Mouse (Mus musculus) heart, embryonic 10.5 days (tissue): ENCODE measurements around the gene Slc38a2. TPM values are rescaled to one million over a fixed set of nuclear protein-coding genes. Genes with fewer than 3 reads are reported as not detected.
A peak's percentile ranks its signal among the peaks of the same experiment; 100 is the strongest.

Source experiments
- DNase-seq: peaks from one replicate; pipeline ENCODE4 v3.0.0-alpha.2; 2017; ENCODE audit warnings: low spot score
- H3K27ac ChIP-seq: fragments of 300-500 bp; sonication (generic); 2 replicates; pipeline ENCODE4 v1.5.1; 2016; ENCODE audit warnings: mild to moderate bottlenecking
- H3K27me3 ChIP-seq: fragments of 300-500 bp; sonication (generic); 2 replicates; pipeline ENCODE4 v1.6.1; 2016; ENCODE audit warnings: mild to moderate bottlenecking; ENCODE audit not compliant: poor library complexity, insufficient read depth, severe bottlenecking
- H3K36me3 ChIP-seq: fragments of 300-500 bp; sonication (generic); 2 replicates; pipeline ENCODE4 v1.6.1; 2016; ENCODE audit warnings: mild to moderate bottlenecking, moderate library complexity
- H3K4me1 ChIP-seq: fragments of 300-500 bp; sonication (generic); 2 replicates; pipeline ENCODE4 v1.6.1; 2016; ENCODE audit warnings: mild to moderate bottlenecking
- H3K4me3 ChIP-seq: fragments of 300-500 bp; sonication (generic); 2 replicates; pipeline ENCODE4 v1.5.1; 2016; ENCODE audit warnings: mild to moderate bottlenecking, moderate library complexity
- H3K9me3 ChIP-seq: fragments of 300-500 bp; sonication (generic); 2 replicates; pipeline ENCODE4 v1.6.1; 2016; ENCODE audit warnings: mild to moderate bottlenecking, moderate library complexity
- WGBS: fragments of 180-500 bp; shearing (Covaris S2); methylation state at CpG from one replicate; pipeline ENCODE4 v1.1.7; 2016; 5-methylcytosine and 5-hydroxymethylcytosine counted together
- polyA plus RNA-seq: library from polyadenylated mRNA; unstranded; fragments of >200 nt; fragmentation: Nextera tagmentation; extraction: Ambion mirVana; gene quantifications from 2 replicates; pipeline ENCODE4 v1.2.1, GENCODE M21; 2016

Slc38a2 gene
- polyA plus RNA-seq, 1 experiment from 2014 or later = 113 TPM

DNA sequence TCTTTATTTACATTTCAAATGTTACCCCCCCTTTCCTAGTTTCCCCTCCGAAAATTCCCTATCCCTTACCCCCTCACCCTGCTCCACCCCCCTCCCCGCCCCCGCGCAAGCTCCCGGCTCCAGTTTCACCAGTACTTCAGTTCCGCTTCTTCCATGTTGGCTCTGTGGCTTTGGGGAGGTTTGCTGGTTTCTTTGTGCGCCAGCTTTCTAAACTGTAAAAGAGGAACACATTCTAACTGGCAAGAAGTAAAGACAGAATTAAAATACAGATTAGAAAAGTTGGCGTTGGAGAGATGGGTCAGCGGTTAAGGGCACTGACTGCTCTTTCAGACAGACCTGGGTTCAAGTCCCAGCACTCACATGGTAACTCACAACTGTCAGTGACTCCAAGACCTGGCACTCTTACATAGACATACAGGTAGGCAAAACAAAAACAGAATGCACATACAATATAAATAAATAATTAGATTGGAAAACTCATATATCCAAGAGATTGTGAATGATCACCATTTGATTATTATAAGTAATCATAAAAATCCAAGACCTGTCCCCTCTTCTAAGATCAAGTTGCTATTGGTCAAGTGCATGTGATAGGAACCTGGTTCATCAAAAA lies 15.7 kb upstream of the Slc38a2 start:
- Histone ChIP-seq H3K27ac (no peak overlapping the region), H3K36me3 (no peaks in the 10 kb centered on the region), H3K27me3 (no peaks in the 10 kb centered on the region), H3K4me3 (no peak overlapping the region), H3K4me1 (peaks cover 9% of the 10 kb centered on the region; the same call in 1 of the 2 replicates), H3K9me3 (no peaks in the 10 kb centered on the region)
- no peak for DNase-seq
- 92% methylated on average over 9 of the region's 9 CpGs for WGBS

DNA sequence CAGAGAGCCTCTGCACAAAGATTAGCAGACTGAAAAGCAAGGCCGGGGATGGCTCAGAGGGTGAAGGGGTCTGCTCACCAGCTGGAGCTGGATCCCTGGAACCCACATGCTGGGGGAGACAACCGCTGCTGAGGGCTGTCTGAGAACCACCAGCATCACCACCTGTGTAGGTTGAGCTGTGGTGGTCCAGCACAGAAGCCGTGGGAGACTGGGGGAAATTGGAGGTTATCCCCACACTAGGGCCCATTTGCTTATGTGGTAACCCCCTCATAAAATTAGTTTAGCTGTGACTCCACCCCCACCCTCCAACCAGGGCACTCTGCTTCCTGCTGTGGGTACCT lies 15.1 kb upstream of the Slc38a2 start:
- Histone ChIP-seq H3K27me3 (no peaks in the 10 kb centered on the region), H3K27ac (no peak overlapping the region), H3K4me3 (no peak overlapping the region), H3K36me3 (no peaks in the 10 kb centered on the region), H3K4me1 (peaks cover 13% of the 10 kb centered on the region; the same call in 1 of the 2 replicates), H3K9me3 (no peaks in the 10 kb centered on the region)
- WGBS = 86% methylated on average over 3 of the region's 3 CpGs
- DNase-seq = no peak

DNA sequence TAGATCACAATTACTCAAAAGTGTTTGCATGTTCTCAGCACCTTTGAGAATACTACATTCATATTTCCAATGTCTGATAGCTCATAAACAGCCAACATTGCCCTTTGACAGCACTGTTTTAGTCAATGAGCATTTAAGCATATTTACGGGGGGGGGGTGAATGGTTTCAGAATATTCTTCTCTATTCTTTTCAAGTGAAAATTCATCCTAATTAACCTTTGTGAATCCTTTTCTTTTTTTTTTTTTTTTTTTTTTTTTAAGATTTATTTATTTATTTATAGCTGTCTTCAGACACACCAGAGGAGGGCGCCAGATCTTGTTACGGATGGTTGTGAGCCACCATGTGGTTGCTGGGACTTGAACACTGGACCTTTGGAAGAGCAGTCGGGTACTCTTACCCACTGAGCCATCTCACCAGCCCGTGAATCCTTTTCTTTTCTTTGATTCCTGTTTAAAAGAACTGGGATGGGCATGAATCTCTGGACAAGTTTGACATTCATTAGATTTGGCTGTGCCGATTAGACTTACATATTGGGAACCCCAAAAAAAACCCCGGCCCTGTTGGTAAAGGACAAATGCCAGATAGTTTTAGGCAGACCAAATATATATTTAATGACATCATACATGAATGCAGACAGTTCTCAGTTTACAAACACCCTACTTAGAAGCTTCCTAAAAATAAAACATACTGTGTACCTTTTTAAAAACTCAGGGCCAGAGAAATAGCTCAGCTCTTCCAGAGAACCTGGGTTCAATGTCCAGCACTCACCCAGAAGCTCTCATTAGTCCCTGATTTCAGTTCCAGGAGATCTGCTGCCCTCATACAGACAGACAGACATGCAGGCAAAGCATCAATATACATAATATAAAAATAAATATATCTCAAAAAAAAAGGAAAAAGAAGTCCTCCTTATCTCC lies 14.5 kb upstream of the Slc38a2 start:
- H3K27ac ChIP-seq = no peak overlapping the region
- H3K4me1 ChIP-seq = peaks cover 19% of the 10 kb centered on the region; the same call in 1 of the 2 replicates
- 88% methylated on average over 7 of the region's 7 CpGs for WGBS
- DNase-seq = no peak
- H3K36me3 ChIP-seq = no peaks in the 10 kb centered on the region
- H3K27me3 ChIP-seq = no peaks in the 10 kb centered on the region
- no peaks in the 10 kb centered on the region for H3K9me3 ChIP-seq
- no peak overlapping the region for H3K4me3 ChIP-seq

GRCm38 (mm10) chr15:96712338-96712737 lies 12.8 kb upstream of the Slc38a2 start:
- peaks cover 22% of the 10 kb centered on the region; the same call in 1 of the 2 replicates for H3K4me1 ChIP-seq
- H3K36me3 ChIP-seq = no peaks in the 10 kb centered on the region
- 94% methylated on average over 5 of the region's 5 CpGs for WGBS
- H3K27me3 ChIP-seq = no peaks in the 10 kb centered on the region
- H3K4me3 ChIP-seq = no peak overlapping the region
- DNase-seq = no peak
- H3K27ac ChIP-seq = no peak overlapping the region
- H3K9me3 ChIP-seq = no peaks in the 10 kb centered on the region

DNA sequence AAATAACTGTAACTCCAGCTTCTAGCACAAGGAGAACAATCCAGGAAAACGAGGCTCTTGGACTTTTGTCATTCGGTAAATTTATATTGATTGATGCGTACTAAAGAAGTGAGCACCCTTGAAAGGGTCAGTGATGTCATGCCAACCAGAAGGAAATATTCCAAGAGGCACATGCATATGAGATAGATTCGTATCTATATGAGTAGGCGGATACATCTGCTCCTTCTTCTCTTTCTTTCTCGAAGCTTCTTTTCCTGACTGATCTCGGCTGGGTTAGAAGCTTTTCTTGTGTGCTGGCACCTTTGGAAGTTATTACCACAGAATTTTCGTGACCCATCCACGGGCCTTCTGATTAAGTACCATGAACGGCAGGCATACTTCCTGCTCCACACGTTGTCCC lies 12.1 kb upstream of the Slc38a2 start:
- Histone ChIP-seq H3K27ac (no peak overlapping the region), H3K27me3 (no peaks in the 10 kb centered on the region), H3K4me3 (no peak overlapping the region), H3K36me3 (no peaks in the 10 kb centered on the region), H3K4me1 (peaks cover 22% of the 10 kb centered on the region; the same call in 1 of the 2 replicates), H3K9me3 (no peaks in the 10 kb centered on the region)
- whole genome bisulfite sequencing = 86% methylated on average over 11 of the region's 11 CpGs
- no peak for DNase-seq

GRCm38 (mm10) chr15:96710352-96711114 lies 11.0 kb upstream of the Slc38a2 start:
- Histone ChIP-seq H3K27me3 (no peaks in the 10 kb centered on the region), H3K9me3 (no peaks in the 10 kb centered on the region), H3K4me1 (peaks cover 22% of the 10 kb centered on the region; the same call in 1 of the 2 replicates), H3K4me3 (peak overlapping the region; percentile 69), H3K27ac (peak overlapping the region; percentile 99), H3K36me3 (no peaks in the 10 kb centered on the region)
- 41% methylated on average over 15 of the region's 15 CpGs for WGBS
- no peak for DNase-seq

DNA sequence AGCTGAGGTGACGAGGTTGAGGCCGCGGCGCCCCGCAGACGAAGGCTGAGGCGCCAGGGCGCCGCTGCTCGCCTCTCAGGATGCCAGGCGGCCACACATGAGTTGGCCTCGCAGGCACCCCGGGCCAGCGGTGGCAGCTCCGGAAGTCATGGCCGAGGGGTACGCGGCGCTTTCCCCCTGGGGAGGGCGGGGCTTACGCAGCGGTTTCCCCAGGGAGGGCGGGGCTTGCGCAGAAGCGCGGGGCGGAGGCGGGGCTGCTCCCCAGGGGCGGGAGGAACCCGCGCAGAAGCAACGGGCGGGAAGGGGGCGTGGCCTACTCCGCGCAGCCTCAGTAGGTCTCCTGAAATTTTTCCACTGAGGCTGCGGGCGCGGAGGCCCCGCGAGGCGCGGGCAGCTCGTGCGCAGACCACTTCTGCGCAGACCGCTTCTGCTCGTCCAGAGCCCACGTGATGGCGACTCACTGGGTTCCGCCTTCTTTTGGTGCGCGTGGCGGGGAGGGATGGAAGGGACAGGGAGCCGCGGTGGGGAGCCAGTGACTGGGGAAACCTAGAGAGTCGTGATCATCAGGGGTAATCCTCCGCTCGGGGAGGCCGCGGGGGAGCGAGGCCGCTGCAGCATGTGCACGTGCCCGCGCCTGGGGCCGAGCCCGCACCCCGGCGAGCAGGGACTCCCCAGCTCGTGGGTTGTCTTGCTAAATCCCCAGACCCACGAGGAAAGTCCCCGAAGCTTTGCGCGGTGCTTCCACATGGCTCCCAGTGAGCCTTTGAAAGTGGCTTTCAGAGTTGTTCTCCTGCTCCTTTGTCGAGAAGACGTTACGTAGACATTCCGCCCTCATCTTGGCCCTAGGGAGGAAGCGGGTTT lies 10.2 kb upstream of the Slc38a2 start:
- H3K27me3 ChIP-seq = no peaks in the 10 kb centered on the region
- H3K4me1 ChIP-seq = peaks cover 22% of the 10 kb centered on the region; the same call in 1 of the 2 replicates
- WGBS = under 1% methylated on average over 80 of the region's 80 CpGs
- DNase-seq = peak; percentile 98
- no peaks in the 10 kb centered on the region for H3K9me3 ChIP-seq
- H3K4me3 ChIP-seq = peak overlapping the region; percentile 69
- peak overlapping the region; percentile 99 for H3K27ac ChIP-seq
- H3K36me3 ChIP-seq = no peaks in the 10 kb centered on the region

DNA sequence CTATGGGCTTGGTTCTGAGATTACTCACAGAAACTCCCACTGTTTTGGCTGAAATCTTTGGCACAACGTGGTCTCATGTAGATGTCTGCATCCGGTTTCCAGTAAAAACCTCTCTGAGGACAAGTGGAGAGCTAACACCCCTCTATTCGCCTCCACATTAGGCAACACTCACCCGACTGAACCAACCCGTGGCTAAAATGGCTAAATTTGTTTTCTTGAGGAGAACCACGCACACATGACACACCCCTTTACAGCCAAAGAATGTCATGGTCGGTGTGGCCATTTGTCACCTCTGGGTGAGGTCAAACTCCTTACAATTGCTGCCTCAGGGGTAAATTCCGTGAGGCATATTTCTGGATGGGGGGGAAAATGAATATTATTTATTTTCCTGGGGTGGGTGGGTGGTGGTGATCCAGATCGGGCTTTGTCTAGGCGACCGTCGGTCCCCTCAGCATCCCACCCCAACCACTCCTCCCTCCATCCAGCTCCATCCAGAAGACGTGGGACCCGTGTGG lies 9.5 kb upstream of the Slc38a2 start:
- H3K4me1 ChIP-seq = peaks cover 22% of the 10 kb centered on the region; the same call in 1 of the 2 replicates
- peak overlapping the region; percentile 69 for H3K4me3 ChIP-seq
- H3K27ac ChIP-seq = peak overlapping the region; percentile 99
- WGBS = 39% methylated on average over 14 of the region's 14 CpGs
- H3K36me3 ChIP-seq = no peaks in the 10 kb centered on the region
- no peaks in the 10 kb centered on the region for H3K27me3 ChIP-seq
- no peaks in the 10 kb centered on the region for H3K9me3 ChIP-seq
- no peak for DNase-seq

GRCm38 (mm10) chr15:96708428-96708827 lies 8.9 kb upstream of the Slc38a2 start:
- H3K27ac ChIP-seq = no peak overlapping the region
- WGBS = 84% methylated on average over 8 of the region's 8 CpGs
- no peak overlapping the region for H3K4me3 ChIP-seq

DNA sequence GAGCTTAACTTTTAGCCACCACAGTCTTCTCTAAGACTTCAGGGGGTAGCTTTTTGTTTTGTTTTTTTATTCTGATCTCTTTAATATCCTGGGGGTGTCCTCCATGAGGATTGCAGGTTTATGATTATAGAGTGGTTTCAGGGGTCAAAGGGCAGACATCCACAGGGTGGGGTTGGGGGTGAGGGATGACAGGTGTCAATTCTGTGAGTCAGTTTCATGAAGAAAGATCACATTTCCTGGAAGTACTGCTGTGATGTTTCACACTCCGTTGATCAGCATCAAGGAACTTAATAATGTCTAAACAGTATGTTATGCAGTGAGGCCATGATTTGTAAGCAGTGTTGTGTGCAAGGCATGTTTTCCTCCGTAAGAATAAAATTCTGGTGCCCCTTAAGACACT lies 8.4 kb upstream of the Slc38a2 start:
- no peak overlapping the region for H3K27ac ChIP-seq
- no peaks in the 10 kb centered on the region for H3K27me3 ChIP-seq
- H3K4me3 ChIP-seq = no peak overlapping the region
- no peaks in the 10 kb centered on the region for H3K9me3 ChIP-seq
- H3K36me3 ChIP-seq = no peaks in the 10 kb centered on the region
- DNase-seq = no peak
- WGBS = 86% methylated on average over 2 of the region's 2 CpGs
- H3K4me1 ChIP-seq = peaks cover 22% of the 10 kb centered on the region; the same call in 1 of the 2 replicates

More at GRCm38 (mm10) chr15:96708428-96708827, 8.9 kb upstream of the Slc38a2 start:
- H3K27me3 ChIP-seq = no peaks in the 10 kb centered on the region
- no peaks in the 10 kb centered on the region for H3K36me3 ChIP-seq
- no peak for DNase-seq
- H3K4me1 ChIP-seq = peaks cover 22% of the 10 kb centered on the region; the same call in 1 of the 2 replicates
- H3K9me3 ChIP-seq = no peaks in the 10 kb centered on the region

GRCm38 (mm10) chr15:96702466-96703031 lies 3.0 kb upstream of the Slc38a2 start:
- Histone ChIP-seq H3K9me3 (no peaks in the 10 kb centered on the region), H3K36me3 (peaks cover 10% of the 10 kb centered on the region), H3K4me1 (peaks cover 11% of the 10 kb centered on the region), H3K27ac (no peak overlapping the region), H3K4me3 (no peak overlapping the region), H3K27me3 (no peaks in the 10 kb centered on the region)
- WGBS = 87% methylated on average over 12 of the region's 12 CpGs
- DNase-seq = no peak
